Mouse (Mus musculus) C2C12 (cell line): Measurements from ENCODE around the gene Ano1.

Experiments used
- CTCF ChIP-seq: IDR thresholded peaks from one replicate; pipeline ENCODE4 v1.5.1; 2011; ENCODE audit not compliant: control insufficient read depth, insufficient read depth, insufficient read length
- FOSL1 ChIP-seq: IDR thresholded peaks from one replicate; pipeline ENCODE4 v1.8.0; 2011; ENCODE audit warnings: mild to moderate bottlenecking, low read length; ENCODE audit not compliant: poor library complexity, insufficient read depth, severe bottlenecking
- MAX ChIP-seq: IDR thresholded peaks from one replicate; pipeline ENCODE4 v1.6.1; 2011; ENCODE audit warnings: mild to moderate bottlenecking, control low read depth
- MYOD1 ChIP-seq: IDR thresholded peaks from one replicate; pipeline ENCODE4 v1.6.1; 2011; ENCODE audit warnings: low read depth; ENCODE audit not compliant: control insufficient read depth, insufficient read length
- MYOG ChIP-seq: IDR thresholded peaks from one replicate; pipeline ENCODE4 v1.6.1; 2011; ENCODE audit not compliant: control insufficient read depth, insufficient read length; ENCODE audit errors: extremely low read depth
- USF1 ChIP-seq: IDR thresholded peaks from one replicate; pipeline ENCODE4 v1.6.1; 2011; ENCODE audit warnings: low read depth, mild to moderate bottlenecking, control low read depth, moderate library complexity

DNA sequence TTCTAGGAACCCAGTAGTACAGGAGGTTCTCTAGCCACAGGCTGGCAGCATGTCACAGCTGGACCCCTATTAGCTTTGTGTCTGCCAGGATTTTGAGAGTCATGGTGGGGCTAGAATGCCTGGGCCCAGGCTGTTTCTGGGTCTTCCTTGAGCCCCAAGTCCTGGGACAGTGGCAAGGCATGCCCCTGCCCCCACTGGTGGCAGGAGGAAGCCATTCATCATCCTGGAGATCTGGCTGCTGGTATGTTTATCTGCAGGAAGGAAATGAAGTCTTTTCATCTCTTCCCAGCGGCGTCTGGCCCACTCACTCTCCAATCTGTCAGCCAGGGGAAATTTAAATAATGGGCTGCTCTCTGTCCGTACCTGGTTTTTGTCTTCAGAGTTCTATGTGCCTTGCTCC is 18.3 kb upstream of the Ano1 start:
- TF ChIP-seq MYOG (no peak), CTCF (no peak), MAX (no peak), FOSL1 (no peak), MYOD1 (no peak), USF1 (no peak)
